Mouse (Mus musculus) ovary, adult 18-20 months (tissue): Measurements from ENCODE around the gene Man2b2.

Source experiments
- DNase-seq: peaks from one replicate; pipeline ENCODE4 v3.0.0; 2022; ENCODE audit warnings: low spot score, mixed read lengths

Gene Man2b2

GRCm38 (mm10) chr5:36766958-36767703 lies 63.3 kb downstream of the Man2b2 start:
- DNase-seq, result no peak

DNA sequence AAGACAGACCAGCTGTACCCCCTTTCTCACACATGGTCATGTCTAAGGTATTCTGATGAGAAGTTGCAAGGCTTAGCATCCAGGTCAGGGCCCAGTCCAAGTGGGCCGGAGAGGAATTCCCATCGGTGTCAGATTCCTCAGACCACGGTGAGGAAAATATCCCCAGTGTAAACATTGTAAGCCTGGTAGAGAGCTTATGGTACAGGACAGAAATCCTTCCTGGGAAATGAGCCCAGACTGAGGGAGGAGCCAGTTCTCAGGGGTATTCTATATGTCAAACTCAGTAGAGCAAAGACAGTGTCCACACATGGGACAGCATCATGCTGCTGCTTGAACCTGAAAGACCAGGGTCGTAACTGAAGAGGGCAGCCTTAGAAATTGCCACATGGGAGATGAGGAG lies 70.6 kb downstream of the Man2b2 start:
- DNase-seq, result no peak

- no peak for DNase-seq
Measured at GRCm38 (mm10) chr5:36757033-36757432, 73.4 kb downstream of the Man2b2 start.
